In the genomic region with DNA sequence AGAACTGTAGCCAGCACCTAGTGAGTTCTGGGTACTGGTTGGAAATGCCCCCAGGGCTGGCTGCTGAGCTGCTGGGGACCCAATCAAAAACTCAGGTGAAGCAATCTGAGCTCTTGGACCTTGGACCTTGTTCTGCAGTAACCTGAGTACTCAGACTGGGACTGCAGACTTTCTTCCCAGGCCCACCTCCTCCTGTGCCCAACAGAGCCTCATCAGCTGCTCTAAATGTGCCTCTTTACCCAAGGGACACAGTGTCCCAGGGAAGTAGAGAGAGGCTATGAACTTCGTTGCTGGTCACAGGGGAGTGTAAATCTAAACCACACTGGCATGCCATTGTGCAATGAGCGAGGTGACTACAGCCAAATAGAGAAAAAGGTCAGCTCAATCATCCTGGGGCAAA, we compare ENCODE assay signal across 16 mouse cellular contexts.
A peak's percentile ranks its signal among the peaks of the same experiment; 100 is the strongest.
DNase-seq lines count a peak whose midpoint lies in the region; ATAC-seq and TF ChIP-seq lines count a peak whose summit lies in the region.
"Had no signal": no experiment of that assay in that cellular context is flagged by ENCODE, and none has a peak within 500 bp of the region (broad histone marks: within the 10 kb centered on the region; RNA-seq: fewer than 3 reads in every experiment).

No protein-coding gene starts in this region.

- H3K9me3 ChIP-seq in kidney, embryonic 16.5 days (ENCODE audit: low read length), result no peaks in the 10 kb centered on the region
- H3K9me3 ChIP-seq in liver, postnatal 0 days (ENCODE audit: low read length), result no peaks in the 10 kb centered on the region
- H3K9me3 ChIP-seq in hindbrain, embryonic 14.5 days (ENCODE audit: control insufficient read depth, low read length), result no peaks in the 10 kb centered on the region
- no peaks in the 10 kb centered on the region for H3K9me3 ChIP-seq in hindbrain, embryonic 13.5 days
- H3K9me3 ChIP-seq: embryonic facial prominence, embryonic 13.5 days; forebrain, embryonic 13.5 days; heart, embryonic 10.5 days; hindbrain, embryonic 10.5 days; neural tube, embryonic 13.5 days had no signal

- no peak overlapping the region for H3K9ac ChIP-seq in kidney, embryonic 16.5 days (replicated peaks; ENCODE audit: low read length)
- no peak overlapping the region for H3K9ac ChIP-seq in liver, postnatal 0 days (replicated peaks)
- H3K9ac ChIP-seq in hindbrain, embryonic 14.5 days, result no peak overlapping the region
- no peak overlapping the region for H3K9ac ChIP-seq in hindbrain, embryonic 13.5 days
- H3K9ac ChIP-seq: embryonic facial prominence, embryonic 13.5 days; forebrain, embryonic 13.5 days; neural tube, embryonic 13.5 days had no signal

- no peak for TF ChIP-seq CTCF in gastrocnemius, adult 2 months (IDR thresholded peaks at IDR 0.05)
- TF ChIP-seq CTCF in liver, postnatal 0 days (IDR thresholded peaks at IDR 0.05; ENCODE audit: low read depth), result no peak

- no peak overlapping the region for H3K4me2 ChIP-seq in kidney, embryonic 16.5 days (replicated peaks; ENCODE audit: low read depth, low read length)
- H3K4me2 ChIP-seq in liver, postnatal 0 days (ENCODE audit: low read depth, low read length), result no peak overlapping the region
- no peak overlapping the region for H3K4me2 ChIP-seq in hindbrain, embryonic 14.5 days (replicated peaks)
- H3K4me2 ChIP-seq in hindbrain, embryonic 13.5 days, result no peak overlapping the region
- H3K4me2 ChIP-seq: embryonic facial prominence, embryonic 13.5 days; forebrain, embryonic 13.5 days; neural tube, embryonic 13.5 days had no signal

- TF ChIP-seq EP300 in liver, postnatal 0 days (IDR thresholded peaks at IDR 0.05; ENCODE audit: low read depth), result peak; percentile 89

- ATAC-seq in kidney, embryonic 16.5 days (ENCODE audit: low FRiP score, low TSS enrichment), result peak; percentile 55
- peak; percentile 98 for ATAC-seq in liver, postnatal 0 days
- no peak for ATAC-seq in monocyte, adult 5-6 weeks (replicated peaks; ENCODE audit: insufficient number of reproducible peaks, low FRiP score, low TSS enrichment, poor library complexity, severe bottlenecking)
- no peak for ATAC-seq in hindbrain, embryonic 14.5 days (ENCODE audit: low FRiP score)
- no peak for ATAC-seq in hindbrain, embryonic 13.5 days (ENCODE audit: low FRiP score)
- ATAC-seq: forebrain, embryonic 13.5 days had no signal

- H3K27ac ChIP-seq in gastrocnemius, adult 2 months, result peak overlapping the region; percentile 79
- H3K27ac ChIP-seq in kidney, embryonic 16.5 days (ENCODE audit: low read length), result peak overlapping the region; percentile 20; the same call in 1 of the 2 replicates
- peak overlapping the region; percentile 74 for H3K27ac ChIP-seq in liver, postnatal 0 days (ENCODE audit: low read depth)
- no peak overlapping the region for H3K27ac ChIP-seq in hindbrain, embryonic 14.5 days
- no peak overlapping the region for H3K27ac ChIP-seq in hindbrain, embryonic 13.5 days
- H3K27ac ChIP-seq: embryonic facial prominence, embryonic 13.5 days; forebrain, embryonic 13.5 days; heart, embryonic 10.5 days; hindbrain, embryonic 10.5 days; neural tube, embryonic 13.5 days had no signal

- H3K27me3 ChIP-seq in kidney, embryonic 16.5 days (ENCODE audit: insufficient read depth, low read length), result no peaks in the 10 kb centered on the region
- no peaks in the 10 kb centered on the region for H3K27me3 ChIP-seq in liver, postnatal 0 days (ENCODE audit: insufficient read depth, low read length)
- H3K27me3 ChIP-seq in hindbrain, embryonic 14.5 days (ENCODE audit: control insufficient read depth, insufficient read depth, low read length), result no peaks in the 10 kb centered on the region
- no peaks in the 10 kb centered on the region for H3K27me3 ChIP-seq in hindbrain, embryonic 13.5 days
- H3K27me3 ChIP-seq: embryonic facial prominence, embryonic 13.5 days; neural tube, embryonic 13.5 days had no signal

- H3K4me1 ChIP-seq in kidney, embryonic 16.5 days (ENCODE audit: insufficient read depth, low read length), result peaks cover 23% of the 10 kb centered on the region
- H3K4me1 ChIP-seq in liver, postnatal 0 days (ENCODE audit: insufficient read depth), result peaks cover 6% of the 10 kb centered on the region
- H3K4me1 ChIP-seq in hindbrain, embryonic 14.5 days (replicated peaks; ENCODE audit: control insufficient read depth, insufficient read depth, low read length), result peaks cover 25% of the 10 kb centered on the region
- peaks cover 31% of the 10 kb centered on the region for H3K4me1 ChIP-seq in hindbrain, embryonic 13.5 days (replicated peaks)

- no peak overlapping the region for H3K4me3 ChIP-seq in gastrocnemius, adult 2 months
- no peak overlapping the region for H3K4me3 ChIP-seq in kidney, embryonic 16.5 days (ENCODE audit: low read length)
- no peak overlapping the region for H3K4me3 ChIP-seq in liver, postnatal 0 days (ENCODE audit: low read depth, low read length)
- no peak overlapping the region for H3K4me3 ChIP-seq in hindbrain, embryonic 14.5 days (replicated peaks; ENCODE audit: low read length)
- H3K4me3 ChIP-seq in hindbrain, embryonic 13.5 days, result no peak overlapping the region
- H3K4me3 ChIP-seq: embryonic facial prominence, embryonic 13.5 days; forebrain, embryonic 13.5 days; heart, embryonic 10.5 days; hindbrain, embryonic 10.5 days; neural tube, embryonic 13.5 days had no signal

- intact Hi-C loops in gastrocnemius, adult 2 months (cut with DNase I), result loop anchor here (2.0 to 10.0 kb wide), 4 partner anchors 123 to 383 kb away; a partner anchor contains a TSS

- DNase-seq in gastrocnemius, adult 2 months, result peak; percentile 68
- no peak for DNase-seq in gastrocnemius, postnatal 4 days (ENCODE audit: low spot score in 2 of 2)
- DNase-seq in adipocyte (ENCODE audit: low spot score), result peak; percentile 43
- DNase-seq in liver, postnatal 0 days, result peak; percentile 59
- no peak for DNase-seq in hindbrain, embryonic 14.5 days (ENCODE audit: low spot score)
- DNase-seq: cerebellum, adult 9-10 months; left cerebral cortex, postnatal 4 days; midbrain, embryonic 14.5 days had no signal

- no peaks in the 10 kb centered on the region for H3K36me3 ChIP-seq in kidney, embryonic 16.5 days (ENCODE audit: insufficient read depth, low read length)
- no peaks in the 10 kb centered on the region for H3K36me3 ChIP-seq in liver, postnatal 0 days (replicated peaks; ENCODE audit: insufficient read depth, low read length)
- H3K36me3 ChIP-seq in hindbrain, embryonic 14.5 days (replicated peaks; ENCODE audit: control insufficient read depth, insufficient read depth), result no peaks in the 10 kb centered on the region
- no peaks in the 10 kb centered on the region for H3K36me3 ChIP-seq in hindbrain, embryonic 13.5 days
- H3K36me3 ChIP-seq: embryonic facial prominence, embryonic 13.5 days; heart, embryonic 10.5 days; hindbrain, embryonic 10.5 days; neural tube, embryonic 13.5 days had no signal

- 25% methylated on average over 2 of the region's 2 CpGs for WGBS in kidney, embryonic 16.5 days
- WGBS in liver, postnatal 0 days (ENCODE audit: insufficient replicate concordance), result 18% methylated on average over 2 of the region's 2 CpGs
- whole genome bisulfite sequencing in hindbrain, embryonic 14.5 days, result 59% methylated on average over 2 of the region's 2 CpGs
- 62% methylated on average over 2 of the region's 2 CpGs for WGBS in hindbrain, embryonic 13.5 days

Comparison
In these comparisons a context has a peak if more than half of its experiments do, and no peak if none do; other contexts are left out.
1. DNase-seq: peak in gastrocnemius, adult 2 months (single experiment), adipocyte (single experiment) and liver, postnatal 0 days (single experiment); none in gastrocnemius, postnatal 4 days (0 of 2) and hindbrain, embryonic 14.5 days (single experiment).
2. H3K27ac ChIP-seq: peak in gastrocnemius, adult 2 months (single experiment), kidney, embryonic 16.5 days (single experiment) and liver, postnatal 0 days (single experiment); none in hindbrain, embryonic 14.5 days (single experiment) and hindbrain, embryonic 13.5 days (single experiment).
3. ATAC-seq: peak in kidney, embryonic 16.5 days (single experiment) and liver, postnatal 0 days (single experiment); none in monocyte, adult 5-6 weeks (single experiment), hindbrain, embryonic 14.5 days (single experiment) and hindbrain, embryonic 13.5 days (single experiment).